Mouse (Mus musculus) neural tube, embryonic 11.5 days (tissue): Measurements from ENCODE around the gene Zxdc. TPM values are rescaled to one million over a fixed set of nuclear protein-coding genes. Genes with fewer than 3 reads are reported as not detected.

Experiments used
- ATAC-seq: fragments of 200-750 bp; cut with Nextera tagmentation; 2 replicates; pipeline ENCODE4 v1.8.0; 2017; ENCODE audit warnings: moderate number of reproducible peaks, mild to moderate bottlenecking, moderate TSS enrichment, moderate library complexity; ENCODE audit not compliant: insufficient read depth, low FRiP score, low TSS enrichment
- DNase-seq: peaks from one replicate; pipeline ENCODE4 v3.0.0-alpha.2; 2015; ENCODE audit warnings: low spot score
- H3K27ac ChIP-seq: fragments of 300-500 bp; sonication (generic); 2 replicates; pipeline ENCODE4 v1.5.1; 2014; ENCODE audit warnings: low read depth, mild to moderate bottlenecking, low read length
- H3K27me3 ChIP-seq: fragments of 300-500 bp; sonication (generic); 2 replicates; pipeline ENCODE4 v1.6.1; 2014; ENCODE audit warnings: mild to moderate bottlenecking, low read length, mixed read lengths; ENCODE audit not compliant: control insufficient read depth, insufficient read depth
- H3K36me3 ChIP-seq: fragments of 300-500 bp; sonication (generic); 2 replicates; pipeline ENCODE4 v1.6.1; 2014; ENCODE audit warnings: mild to moderate bottlenecking, low read length, moderate library complexity, mixed read lengths; ENCODE audit not compliant: control insufficient read depth, insufficient read depth
- H3K4me1 ChIP-seq: fragments of 300-500 bp; sonication (generic); 2 replicates; pipeline ENCODE4 v1.6.1; 2014; ENCODE audit warnings: low read length, mixed read lengths; ENCODE audit not compliant: control insufficient read depth, insufficient read depth
- H3K4me2 ChIP-seq: fragments of 300-500 bp; sonication (generic); 2 replicates; pipeline ENCODE4 v1.6.1; 2014; ENCODE audit warnings: low read depth, mild to moderate bottlenecking, moderate library complexity
- H3K4me3 ChIP-seq: fragments of 300-500 bp; sonication (generic); 2 replicates; pipeline ENCODE4 v1.5.1; 2014; ENCODE audit warnings: low read depth, low read length
- H3K9ac ChIP-seq: fragments of 300-500 bp; sonication (generic); 2 replicates; pipeline ENCODE4 v1.6.1; 2014; ENCODE audit warnings: mild to moderate bottlenecking, low read length
- H3K9me3 ChIP-seq: fragments of 300-500 bp; sonication (generic); 2 replicates; pipeline ENCODE4 v1.6.1; 2016; ENCODE audit warnings: low read length; ENCODE audit not compliant: control insufficient read depth
- WGBS: fragments of 180-500 bp; shearing (Covaris S2); extraction: QIAGEN DNeasy Blood & Tissue Kit; methylation state at CpG from one replicate; pipeline ENCODE4 v1.1.7; 2014; 5-methylcytosine and 5-hydroxymethylcytosine counted together
- polyA plus RNA-seq: library from polyadenylated mRNA; unstranded; fragments of >200 nt; fragmentation: Nextera tagmentation; extraction: Ambion mirVana; gene quantifications from 2 replicates; pipeline ENCODE4 v1.2.1, GENCODE M21; 2014

Zxdc gene
- polyA plus RNA-seq, 1 experiment from 2014 or later, result 15.1 TPM

DNA sequence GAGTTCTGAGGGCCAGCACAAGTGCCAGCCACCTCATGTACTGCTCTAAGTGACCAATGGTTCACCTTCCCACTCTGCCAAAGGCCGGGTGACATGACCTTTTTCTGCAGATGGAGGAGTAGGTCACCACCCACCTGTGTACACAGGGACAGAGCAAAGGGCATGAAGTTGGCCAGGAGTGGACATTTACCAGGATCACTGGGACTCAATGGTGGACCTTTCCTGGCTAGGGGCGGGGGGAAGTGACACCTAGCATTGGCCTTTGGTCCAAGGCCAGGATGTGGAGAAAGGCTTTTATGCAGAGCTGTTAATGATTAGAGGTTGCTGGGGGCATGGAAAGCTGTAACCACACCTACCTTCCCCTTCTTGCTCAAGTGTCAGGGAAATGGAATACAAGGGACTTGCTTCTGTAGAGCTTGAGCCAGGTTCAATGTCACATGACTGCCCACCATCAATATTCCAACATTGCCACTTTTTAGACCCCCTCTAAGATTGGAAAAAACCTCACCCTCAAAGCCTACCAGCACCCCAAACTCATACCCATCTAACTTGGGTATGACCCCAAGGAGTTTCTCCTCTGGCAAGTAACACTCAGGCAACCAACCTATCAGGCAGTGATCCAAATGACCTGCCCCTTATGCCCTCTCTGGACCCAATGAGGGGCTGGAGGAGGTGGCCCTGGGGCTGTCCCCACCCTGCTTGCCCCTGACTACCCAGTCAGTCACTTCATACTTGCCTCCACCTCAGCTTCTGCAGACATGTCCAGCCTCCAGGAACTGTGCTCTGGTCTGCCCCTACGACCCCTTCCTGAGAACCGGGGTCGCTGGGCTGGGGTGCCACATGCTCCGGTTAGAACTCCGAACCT is 36.5 kb upstream of the Zxdc start, which contains the start of gene Uroc1:
Uroc1 (plus strand) TSS at position 724 of the 865 bp plus-strand sequence.
- no peak for DNase-seq
- no peaks in the 10 kb centered on the region for H3K4me1 ChIP-seq
- H3K36me3 ChIP-seq, result no peaks in the 10 kb centered on the region
- no peak within 1 kb of the TSS for H3K9ac ChIP-seq
- WGBS, result 86% methylated on average over 7 of the region's 7 CpGs
- no peak within 1 kb of the TSS for H3K4me2 ChIP-seq
- no peaks in the 10 kb centered on the region for H3K27me3 ChIP-seq
- no peak within 1 kb of the TSS for H3K27ac ChIP-seq
- H3K9me3 ChIP-seq, result no peaks in the 10 kb centered on the region
- H3K4me3 ChIP-seq, result no peak within 1 kb of the TSS
- ATAC-seq, result no peak

DNA sequence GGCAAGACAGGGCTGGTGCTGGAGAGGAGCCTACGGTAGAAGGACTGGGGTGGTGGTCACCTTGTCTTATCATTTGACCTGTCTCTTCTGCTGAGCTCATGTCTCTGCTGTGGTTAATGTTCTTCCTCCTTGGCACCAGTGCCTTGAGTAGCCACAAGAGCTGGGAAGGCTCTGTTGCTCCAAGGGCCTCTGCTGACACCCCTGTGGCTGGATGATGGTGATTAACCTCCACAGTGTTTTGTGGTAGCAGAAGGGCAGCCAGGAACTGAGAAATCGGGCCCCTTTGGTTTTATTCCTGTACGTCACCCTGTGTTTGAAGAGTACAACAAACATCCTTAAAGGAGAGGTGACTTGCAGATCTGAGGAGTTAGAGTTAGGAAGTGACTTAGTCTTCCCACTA is 35.0 kb upstream of the Zxdc start:
- WGBS, result 78% methylated on average over 3 of the region's 3 CpGs
- DNase-seq (no peak), ATAC-seq (no peak)
- Histone ChIP-seq H3K4me3 (no peak overlapping the region), H3K9me3 (no peaks in the 10 kb centered on the region), H3K27me3 (no peaks in the 10 kb centered on the region), H3K36me3 (no peaks in the 10 kb centered on the region), H3K9ac (no peak overlapping the region), H3K4me2 (no peak overlapping the region), H3K27ac (no peak overlapping the region), H3K4me1 (no peaks in the 10 kb centered on the region)

DNA sequence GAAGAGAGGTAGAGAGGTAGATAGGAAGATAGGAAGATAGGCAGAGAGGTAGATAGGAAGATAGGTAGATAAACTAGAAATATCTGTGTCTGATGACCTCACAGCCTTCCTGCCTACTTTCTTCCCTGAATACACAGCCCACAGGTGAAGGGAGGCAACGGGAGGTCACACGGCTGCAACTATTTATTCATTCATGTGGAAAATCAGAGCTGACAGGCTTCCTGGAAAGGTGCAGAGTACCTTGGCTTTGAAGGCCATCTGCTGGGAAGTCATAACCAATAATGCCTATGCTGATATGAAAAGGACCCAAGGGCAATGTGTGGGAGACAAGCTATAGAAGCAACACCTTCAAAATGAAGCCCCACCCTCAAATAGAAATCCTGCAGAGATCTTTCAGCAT is 26.9 kb upstream of the Zxdc start:
- no peaks in the 10 kb centered on the region for H3K27me3 ChIP-seq
- WGBS, result 79% methylated on average over 2 of the region's 2 CpGs
- H3K4me1 ChIP-seq, result no peaks in the 10 kb centered on the region
- H3K9ac ChIP-seq, result no peak overlapping the region
- no peaks in the 10 kb centered on the region for H3K9me3 ChIP-seq
- no peak overlapping the region for H3K27ac ChIP-seq
- ATAC-seq (no peak), DNase-seq (no peak)
- H3K4me3 ChIP-seq, result no peak overlapping the region
- H3K4me2 ChIP-seq, result no peak overlapping the region
- H3K36me3 ChIP-seq, result no peaks in the 10 kb centered on the region

DNA sequence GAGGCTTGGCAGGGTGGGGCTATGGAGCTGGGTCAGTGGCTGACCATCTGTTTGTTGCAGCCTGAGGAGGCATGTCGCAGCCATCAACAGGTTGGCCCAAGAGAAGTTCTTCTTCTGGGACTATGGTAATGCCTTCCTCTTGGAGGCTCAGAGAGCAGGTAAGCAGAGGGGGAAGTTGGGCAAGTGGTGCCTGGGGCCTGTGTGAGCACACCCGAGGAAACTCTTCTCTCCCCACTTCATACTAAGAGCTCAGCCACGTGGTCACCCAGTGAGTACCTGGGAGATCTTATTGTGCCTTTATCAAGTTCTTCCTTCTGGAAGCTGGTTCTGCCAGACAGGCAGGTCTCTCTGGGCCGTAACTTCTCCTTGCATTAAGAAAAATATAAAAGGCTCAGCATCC is 22.1 kb upstream of the Zxdc start:
- 87% methylated on average over 4 of the region's 4 CpGs for WGBS
- H3K27me3 ChIP-seq, result no peaks in the 10 kb centered on the region
- H3K4me3 ChIP-seq, result no peak overlapping the region
- H3K27ac ChIP-seq, result no peak overlapping the region
- H3K9ac ChIP-seq, result no peak overlapping the region
- no peak overlapping the region for H3K4me2 ChIP-seq
- no peaks in the 10 kb centered on the region for H3K36me3 ChIP-seq
- no peaks in the 10 kb centered on the region for H3K9me3 ChIP-seq
- no peak for DNase-seq
- ATAC-seq, result no peak
- H3K4me1 ChIP-seq, result no peaks in the 10 kb centered on the region

DNA sequence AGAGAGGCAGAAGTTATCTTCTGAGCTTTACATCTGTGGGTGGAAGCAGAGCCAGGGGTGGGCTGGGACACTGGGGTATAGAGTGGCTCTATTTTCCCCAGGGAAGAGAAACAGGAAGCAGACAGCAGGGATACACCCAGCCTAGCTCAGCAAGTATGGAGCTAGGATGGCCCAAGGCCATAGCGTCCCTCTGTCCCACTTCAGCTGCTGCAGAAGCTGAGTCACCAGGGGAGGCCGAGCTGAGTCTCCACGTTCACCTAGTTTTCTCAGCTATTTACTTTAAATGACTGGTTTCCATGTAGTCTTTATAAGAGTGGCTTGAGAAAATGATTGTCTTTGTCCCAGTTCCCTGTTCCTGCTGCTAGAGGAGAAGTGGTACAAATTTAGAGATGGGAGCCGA is 20.8 kb upstream of the Zxdc start:
- WGBS, result 79% methylated on average over 4 of the region's 4 CpGs
- H3K4me2 ChIP-seq, result no peak overlapping the region
- H3K9me3 ChIP-seq, result no peaks in the 10 kb centered on the region
- H3K27ac ChIP-seq, result no peak overlapping the region
- no peak overlapping the region for H3K9ac ChIP-seq
- H3K4me1 ChIP-seq, result no peaks in the 10 kb centered on the region
- H3K36me3 ChIP-seq, result no peaks in the 10 kb centered on the region
- DNase-seq (no peak), ATAC-seq (no peak)
- H3K27me3 ChIP-seq, result no peaks in the 10 kb centered on the region
- no peak overlapping the region for H3K4me3 ChIP-seq

DNA sequence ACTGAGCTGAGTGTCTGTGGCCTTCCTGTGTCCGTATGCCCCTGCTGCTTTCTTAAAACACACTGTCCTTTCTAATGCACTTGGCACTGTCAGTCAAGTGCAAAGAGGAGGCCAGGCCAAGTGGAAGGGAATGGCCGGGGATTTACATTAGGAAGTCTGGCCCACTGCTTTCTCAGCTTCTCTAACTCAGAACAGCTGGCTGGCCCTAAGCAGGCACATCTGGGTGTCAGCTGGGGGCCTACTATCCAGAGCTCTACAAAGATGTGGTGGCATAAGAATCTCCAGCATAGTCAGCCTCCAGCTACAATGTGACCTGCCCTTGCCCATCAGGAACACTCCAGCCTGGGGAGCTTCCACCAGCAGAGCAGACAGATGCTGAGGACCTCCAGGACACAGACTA is 19.3 kb upstream of the Zxdc start:
- no peak for ATAC-seq

DNA sequence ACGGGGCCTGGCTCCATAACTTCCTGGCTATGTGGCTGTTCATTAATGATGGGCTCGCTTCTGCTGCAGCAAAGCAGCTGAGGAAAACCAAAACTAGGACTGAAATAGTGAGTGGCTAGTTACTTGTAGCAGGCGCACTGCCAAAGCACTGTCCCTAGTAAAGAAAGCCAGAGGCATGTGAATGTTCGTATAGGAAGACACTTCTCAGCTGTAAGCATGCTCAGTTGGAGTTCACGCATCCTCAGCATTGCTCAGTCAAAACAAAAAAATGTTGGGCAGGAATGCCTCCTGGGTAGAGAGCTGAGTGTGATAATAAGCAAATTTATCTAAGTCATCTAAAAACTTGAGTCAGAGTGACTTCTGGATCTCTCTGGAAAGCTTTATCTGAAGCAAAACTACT is 11.2 kb upstream of the Zxdc start:
- H3K36me3 ChIP-seq, result no peaks in the 10 kb centered on the region
- H3K9me3 ChIP-seq, result no peaks in the 10 kb centered on the region
- no peak overlapping the region for H3K4me3 ChIP-seq
- no peak overlapping the region for H3K9ac ChIP-seq
- no peaks in the 10 kb centered on the region for H3K27me3 ChIP-seq
- H3K4me1 ChIP-seq, result no peaks in the 10 kb centered on the region
- H3K27ac ChIP-seq, result no peak overlapping the region
- no peak for ATAC-seq
- DNase-seq, result no peak
- WGBS, result 77% methylated on average over 5 of the region's 5 CpGs
- H3K4me2 ChIP-seq, result no peak overlapping the region

More for the DNA sequence above, 19.3 kb upstream of the Zxdc start:
- Histone ChIP-seq H3K9me3 (no peaks in the 10 kb centered on the region), H3K4me3 (no peak overlapping the region), H3K9ac (no peak overlapping the region), H3K4me2 (no peak overlapping the region), H3K27me3 (no peaks in the 10 kb centered on the region), H3K27ac (no peak overlapping the region), H3K4me1 (no peaks in the 10 kb centered on the region), H3K36me3 (no peaks in the 10 kb centered on the region)
- WGBS, result 61% methylated on average over 2 of the region's 2 CpGs
- peak; percentile 42 for DNase-seq

DNA sequence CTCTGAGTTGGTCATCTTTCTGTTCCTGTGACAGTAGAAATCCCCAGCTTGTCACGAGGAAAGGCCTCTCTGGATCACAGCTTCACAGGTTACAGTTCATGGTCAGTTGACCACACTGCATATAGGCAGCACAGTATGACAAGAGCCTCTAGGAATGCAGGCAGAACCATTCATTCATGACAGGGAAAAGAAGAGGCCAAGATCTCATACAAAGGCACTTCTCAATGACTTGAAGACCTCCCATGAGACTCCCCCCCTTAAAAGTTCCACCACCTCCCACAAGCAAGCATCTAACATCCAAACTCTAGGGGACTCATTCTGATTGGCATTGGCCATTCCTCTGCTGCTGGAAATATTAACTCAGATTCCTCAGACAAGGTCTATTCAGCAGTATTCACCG is 9.8 kb upstream of the Zxdc start:
- Histone ChIP-seq H3K4me1 (no peaks in the 10 kb centered on the region), H3K9me3 (no peaks in the 10 kb centered on the region), H3K4me2 (no peak overlapping the region), H3K4me3 (no peak overlapping the region), H3K27ac (no peak overlapping the region), H3K36me3 (no peaks in the 10 kb centered on the region), H3K27me3 (no peaks in the 10 kb centered on the region), H3K9ac (no peak overlapping the region)
- ATAC-seq (no peak), DNase-seq (no peak)
- WGBS, result 79% methylated on average over 2 of the region's 2 CpGs

DNA sequence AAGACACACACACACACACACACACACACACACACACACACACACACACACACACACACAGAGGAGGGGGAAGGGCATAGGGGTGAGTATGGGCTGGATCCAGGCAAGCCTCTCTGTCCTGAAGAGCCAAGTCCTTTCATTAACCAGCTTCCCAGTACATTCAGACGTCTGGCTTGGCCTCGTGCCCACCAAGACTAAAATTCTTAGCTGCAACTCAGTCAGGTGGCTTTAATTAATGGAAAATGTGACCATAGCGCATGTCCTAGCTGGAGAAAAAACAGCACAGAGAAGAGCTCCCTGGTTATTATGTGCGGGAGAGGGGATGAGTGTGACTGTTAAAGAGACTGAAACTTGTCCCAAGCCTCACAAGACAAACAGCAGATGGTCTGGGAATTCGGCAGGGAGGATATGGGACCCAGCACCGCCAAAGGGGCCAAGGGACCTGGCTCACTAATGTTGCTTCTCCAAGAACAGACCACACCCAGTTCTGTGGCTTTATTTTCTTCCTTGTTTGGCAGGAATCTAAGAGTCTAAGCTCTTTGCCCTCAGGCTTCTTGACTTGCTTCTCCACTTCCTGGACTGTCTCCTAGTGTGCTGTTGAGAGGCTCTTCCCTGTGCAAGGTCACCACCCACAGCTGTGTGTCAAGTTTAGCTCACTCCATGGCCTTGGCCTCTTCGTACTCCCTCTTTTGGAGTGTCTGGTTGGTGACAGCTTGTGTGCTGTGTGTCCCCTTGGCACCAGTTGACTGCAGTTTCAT is 9.1 kb upstream of the Zxdc start:
- no peak overlapping the region for H3K9ac ChIP-seq
- H3K27me3 ChIP-seq, result no peaks in the 10 kb centered on the region
- no peak overlapping the region for H3K4me2 ChIP-seq
- no peaks in the 10 kb centered on the region for H3K4me1 ChIP-seq
- H3K36me3 ChIP-seq, result no peaks in the 10 kb centered on the region
- no peaks in the 10 kb centered on the region for H3K9me3 ChIP-seq
- H3K27ac ChIP-seq, result no peak overlapping the region
- DNase-seq, result no peak
- 67% methylated on average over 7 of the region's 7 CpGs for WGBS
- ATAC-seq, result no peak
- H3K4me3 ChIP-seq, result no peak overlapping the region
